Mouse (Mus musculus) forebrain, embryonic 11.5 days (tissue): ENCODE measurements around the gene Prss41. TPM values are rescaled to one million over a fixed set of nuclear protein-coding genes. Genes with fewer than 3 reads are reported as not detected.
"Not testable (repeated sequence)": the region's sequence is repeated elsewhere in the genome, so short reads cannot be mapped to it uniquely, and the experiment has no call there.

Experiments used
- ATAC-seq: fragments of 200-750 bp; cut with Nextera tagmentation; replicated peaks from 2 replicates; pipeline ENCODE4 v1.8.0; 2017; ENCODE audit warnings: moderate TSS enrichment; ENCODE audit not compliant: low FRiP score
- DNase-seq: peaks from one replicate; pipeline ENCODE4 v3.0.0-alpha.2; 2017; ENCODE audit warnings: low spot score
- H3K27ac ChIP-seq: fragments of 300-500 bp; sonication (generic); 2 replicates; pipeline ENCODE4 v1.5.1; 2014; ENCODE audit warnings: low read depth, low read length
- H3K27me3 ChIP-seq: fragments of 300-500 bp; sonication (generic); 2 replicates; pipeline ENCODE4 v1.6.1; 2014; ENCODE audit warnings: mild to moderate bottlenecking, low read length, mixed read lengths; ENCODE audit not compliant: control insufficient read depth, insufficient read depth
- H3K36me3 ChIP-seq: fragments of 300-500 bp; sonication (generic); 2 replicates; pipeline ENCODE4 v1.6.1; 2014; ENCODE audit warnings: mild to moderate bottlenecking, low read length, moderate library complexity, mixed read lengths; ENCODE audit not compliant: control insufficient read depth, insufficient read depth
- H3K4me1 ChIP-seq: fragments of 300-500 bp; sonication (generic); replicated peaks from 2 replicates; pipeline ENCODE4 v1.6.1; 2014; ENCODE audit warnings: low read length, mixed read lengths; ENCODE audit not compliant: control insufficient read depth, insufficient read depth
- H3K4me2 ChIP-seq: fragments of 300-500 bp; sonication (generic); 2 replicates; pipeline ENCODE4 v1.6.1; 2014; ENCODE audit warnings: low read depth, mild to moderate bottlenecking, low read length, moderate library complexity, mixed read lengths; ENCODE audit not compliant: severe bottlenecking
- H3K4me3 ChIP-seq: fragments of 300-500 bp; sonication (generic); 2 replicates; pipeline ENCODE4 v1.5.1; 2014; ENCODE audit warnings: low read depth, low read length
- H3K9ac ChIP-seq: fragments of 300-500 bp; sonication (generic); 2 replicates; pipeline ENCODE4 v1.6.1; 2014; ENCODE audit warnings: low read length
- H3K9me3 ChIP-seq: fragments of 300-500 bp; sonication (generic); 2 replicates; pipeline ENCODE4 v1.6.1; 2016; ENCODE audit warnings: low read length, mixed read lengths; ENCODE audit not compliant: control insufficient read depth
- WGBS: fragments of 180-500 bp; shearing (Covaris S2); extraction: QIAGEN DNeasy Blood & Tissue Kit; methylation state at CpG from one replicate; pipeline ENCODE4 v1.1.7; 2014; 5-methylcytosine and 5-hydroxymethylcytosine counted together
- polyA plus RNA-seq: library from polyadenylated mRNA; unstranded; fragments of >200 nt; fragmentation: Nextera tagmentation; extraction: Ambion mirVana; gene quantifications from 2 replicates; pipeline ENCODE4 v1.2.1, GENCODE M21; 2014

Prss41 gene
- polyA plus RNA-seq = 2.1 and 2.6 TPM in 2 replicates

GRCm38 (mm10) chr17:23843812-23844273, at the start of gene Prss41, which contains the start of gene Prss32:
TSS of gene Prss41 (minus strand) at chr17:23844172.
TSS of gene Prss32 (plus strand) at chr17:23843855.
- peak within 1 kb of the TSS; percentile 28; the same call in 1 of the 2 replicates for H3K4me2 ChIP-seq
- peak; percentile 84 for DNase-seq
- WGBS = 11% methylated on average over 19 of the region's 19 CpGs
- ATAC-seq = peak; percentile 58; the same call in 1 of the 2 replicates
- no peaks in the 10 kb centered on the region for H3K36me3 ChIP-seq
- H3K4me3 ChIP-seq = peak within 1 kb of the TSS; percentile 14
- H3K27ac ChIP-seq = no peak within 1 kb of the TSS
- no peaks in the 10 kb centered on the region for H3K27me3 ChIP-seq
- no peaks in the 10 kb centered on the region for H3K4me1 ChIP-seq
- H3K9me3 ChIP-seq = no peaks in the 10 kb centered on the region
- H3K9ac ChIP-seq = no peak within 1 kb of the TSS

GRCm38 (mm10) chr17:23880576-23880975, 36.6 kb upstream of the Prss41 start, which contains the start of the genes Dcpp1 and Dcpp2:
TSS of gene Dcpp1 (plus strand) at chr17:23880876.
TSS of gene Dcpp2 (plus strand) at chr17:23880880.
- H3K9ac ChIP-seq, ATAC-seq, H3K9me3 ChIP-seq, H3K4me1 ChIP-seq, DNase-seq, H3K4me2 ChIP-seq, H3K4me3 ChIP-seq, H3K36me3 ChIP-seq, H3K27me3 ChIP-seq, H3K27ac ChIP-seq: not testable (repeated sequence)
- 81% methylated on average over 4 of the region's 4 CpGs for WGBS

- no peak overlapping the region for H3K4me3 ChIP-seq
- no peaks in the 10 kb centered on the region for H3K36me3 ChIP-seq
- WGBS = 84% methylated on average over 2 of the region's 2 CpGs
- H3K9me3 ChIP-seq = no peaks in the 10 kb centered on the region
- DNase-seq (no peak), ATAC-seq (no peak)
- no peaks in the 10 kb centered on the region for H3K27me3 ChIP-seq
- H3K4me1 ChIP-seq = no peaks in the 10 kb centered on the region
- no peak overlapping the region for H3K9ac ChIP-seq
- no peak overlapping the region for H3K27ac ChIP-seq
- no peak overlapping the region for H3K4me2 ChIP-seq
These were observed 33.2 kb upstream of the Prss41 start for GRCm38 (mm10) chr17:23877166-23877565.

- no peak for DNase-seq
- no peak overlapping the region for H3K4me2 ChIP-seq
- H3K4me3 ChIP-seq = no peak overlapping the region
- no peaks in the 10 kb centered on the region for H3K4me1 ChIP-seq
- no peak overlapping the region for H3K9ac ChIP-seq
- H3K27ac ChIP-seq = no peak overlapping the region
- ATAC-seq = no peak
- H3K36me3 ChIP-seq = no peaks in the 10 kb centered on the region
- no peaks in the 10 kb centered on the region for H3K9me3 ChIP-seq
- no peaks in the 10 kb centered on the region for H3K27me3 ChIP-seq
- 61% methylated on average over 3 of the region's 3 CpGs for WGBS
These were observed 32.8 kb upstream of the Prss41 start for GRCm38 (mm10) chr17:23876741-23877140.

- ATAC-seq (no peak), DNase-seq (peak; percentile 70)
- Histone ChIP-seq H3K27me3 (no peaks in the 10 kb centered on the region), H3K36me3 (no peaks in the 10 kb centered on the region), H3K27ac (no peak overlapping the region), H3K9ac (no peak overlapping the region), H3K9me3 (no peaks in the 10 kb centered on the region), H3K4me1 (no peaks in the 10 kb centered on the region), H3K4me2 (no peak overlapping the region), H3K4me3 (no peak overlapping the region)
- WGBS = 52% methylated on average over 8 of the region's 8 CpGs
These were observed 30.2 kb upstream of the Prss41 start for GRCm38 (mm10) chr17:23873884-23874856.

GRCm38 (mm10) chr17:23868513-23868912, 24.5 kb upstream of the Prss41 start:
- Histone ChIP-seq H3K9me3 (no peaks in the 10 kb centered on the region), H3K4me1 (no peaks in the 10 kb centered on the region), H3K9ac (no peak overlapping the region), H3K27ac (no peak overlapping the region), H3K36me3 (no peaks in the 10 kb centered on the region), H3K4me2 (no peak overlapping the region), H3K4me3 (no peak overlapping the region), H3K27me3 (no peaks in the 10 kb centered on the region)
- ATAC-seq (no peak), DNase-seq (no peak)
- 93% methylated on average over 11 of the region's 11 CpGs for WGBS

- ATAC-seq (no peak), DNase-seq (no peak)
- Histone ChIP-seq H3K36me3 (no peaks in the 10 kb centered on the region), H3K27ac (no peak within 1 kb of the TSS), H3K4me3 (no peak within 1 kb of the TSS), H3K9me3 (no peaks in the 10 kb centered on the region), H3K9ac (no peak within 1 kb of the TSS), H3K27me3 (no peaks in the 10 kb centered on the region), H3K4me1 (no peaks in the 10 kb centered on the region), H3K4me2 (no peak within 1 kb of the TSS)
- 87% methylated on average over 15 of the region's 15 CpGs for WGBS
These were observed 23.8 kb upstream of the Prss41 start, which contains the start of gene Prss21 for GRCm38 (mm10) chr17:23867756-23868155. TSS of gene Prss21 (plus strand) at chr17:23868056.

- Histone ChIP-seq H3K9me3 (no peaks in the 10 kb centered on the region), H3K4me3 (no peak overlapping the region), H3K27ac (no peak overlapping the region), H3K4me1 (no peaks in the 10 kb centered on the region), H3K4me2 (no peak overlapping the region), H3K27me3 (no peaks in the 10 kb centered on the region), H3K36me3 (no peaks in the 10 kb centered on the region), H3K9ac (no peak overlapping the region)
- 86% methylated on average over 4 of the region's 4 CpGs for WGBS
- no peak for DNase-seq
- ATAC-seq = no peak
These were observed 19.0 kb upstream of the Prss41 start for GRCm38 (mm10) chr17:23862926-23863325.
